Mouse (Mus musculus) adrenal gland, adult 8-10 months (tissue): ENCODE measurements around the gene Ptprr. TPM values are rescaled to one million over a fixed set of nuclear protein-coding genes. Genes with fewer than 3 reads are reported as not detected.

Source experiments
- DNase-seq: peaks from one replicate; pipeline ENCODE4 v3.0.0; 2022
- total RNA-seq, 4 experiments: library from RNA; stranded (reverse); gene quantifications; 2 replicates each; pipeline ENCODE4 v1.2.4; 2022

The Ptprr gene
- total RNA-seq, 4 experiments from 2014 or later, result 3.7 to 7.5 (median 5.9) TPM

GRCm38 (mm10) chr10:116197416-116197939, 179.5 kb downstream of the Ptprr start:
- DNase-seq, result no peak

GRCm38 (mm10) chr10:116199035-116199434, 181.0 kb downstream of the Ptprr start:
- no peak for DNase-seq

GRCm38 (mm10) chr10:116201542-116201941, 183.5 kb downstream of the Ptprr start:
- DNase-seq, result no peak

- peak; percentile 26 for DNase-seq
Observed at GRCm38 (mm10) chr10:116205580-116206358, 187.8 kb downstream of the Ptprr start.

- DNase-seq, result no peak
Observed at GRCm38 (mm10) chr10:116206449-116206848, 188.4 kb downstream of the Ptprr start.

GRCm38 (mm10) chr10:116207987-116208726, 190.1 kb downstream of the Ptprr start:
- DNase-seq, result peak; percentile 23

- DNase-seq, result no peak
Observed at GRCm38 (mm10) chr10:116208727-116209115, 190.7 kb downstream of the Ptprr start.

- no peak for DNase-seq
Observed at GRCm38 (mm10) chr10:116212127-116212526, 194.1 kb downstream of the Ptprr start.

- peak; percentile 38 for DNase-seq
Observed at GRCm38 (mm10) chr10:116220336-116221118, 202.5 kb downstream of the Ptprr start.

- DNase-seq, result no peak
Observed at GRCm38 (mm10) chr10:116235299-116235698, 217.3 kb downstream of the Ptprr start.

GRCm38 (mm10) chr10:116242200-116242599, 224.2 kb downstream of the Ptprr start:
- no peak for DNase-seq

GRCm38 (mm10) chr10:116243373-116243772, 225.4 kb downstream of the Ptprr start:
- DNase-seq, result no peak

- no peak for DNase-seq
Observed at GRCm38 (mm10) chr10:116245632-116246031, 227.6 kb downstream of the Ptprr start.

- DNase-seq, result no peak
Observed at GRCm38 (mm10) chr10:116252668-116253067, 234.7 kb downstream of the Ptprr start.

GRCm38 (mm10) chr10:116253972-116254371, 236.0 kb downstream of the Ptprr start:
- DNase-seq, result no peak

- DNase-seq, result no peak
Observed at GRCm38 (mm10) chr10:116259298-116259697, 241.3 kb downstream of the Ptprr start.

- DNase-seq, result peak; percentile 35
Observed at GRCm38 (mm10) chr10:116260658-116261433, 242.8 kb downstream of the Ptprr start.

- DNase-seq, result no peak
Observed at GRCm38 (mm10) chr10:116261559-116261958, 243.5 kb downstream of the Ptprr start.

- DNase-seq, result no peak
Observed at GRCm38 (mm10) chr10:116264521-116264920, 246.5 kb downstream of the Ptprr start.

- DNase-seq, result peak; percentile 33
Observed at GRCm38 (mm10) chr10:116266561-116267433, 248.8 kb downstream of the Ptprr start.

GRCm38 (mm10) chr10:116267434-116267822, 249.4 kb downstream of the Ptprr start:
- DNase-seq, result no peak
